Mouse (Mus musculus) E14TG2a.4 (cell line): ENCODE measurements around the gene Arhgap10.

Source experiments
- CTCF ChIP-seq: conservative IDR thresholded peaks from 2 replicates; pipeline ENCODE4 v1.5.1; 2014; ENCODE audit warnings: low read length
- NANOG ChIP-seq: IDR thresholded peaks from 2 replicates; pipeline ENCODE4 v1.6.1; 2014; ENCODE audit warnings: borderline replicate concordance, low read length, mixed read lengths
- POU5F1 ChIP-seq: IDR thresholded peaks from 2 replicates; pipeline ENCODE4 v1.6.1; 2014; ENCODE audit warnings: low read length, borderline replicate concordance

GRCm38 (mm10) chr8:77329783-77330182, 188.0 kb downstream of the Arhgap10 start:
- TF ChIP-seq CTCF (no peak), POU5F1 (no peak), NANOG (no peak)
